Comparison of ENCODE assay signal across 9 mouse cellular contexts in the genomic region with DNA sequence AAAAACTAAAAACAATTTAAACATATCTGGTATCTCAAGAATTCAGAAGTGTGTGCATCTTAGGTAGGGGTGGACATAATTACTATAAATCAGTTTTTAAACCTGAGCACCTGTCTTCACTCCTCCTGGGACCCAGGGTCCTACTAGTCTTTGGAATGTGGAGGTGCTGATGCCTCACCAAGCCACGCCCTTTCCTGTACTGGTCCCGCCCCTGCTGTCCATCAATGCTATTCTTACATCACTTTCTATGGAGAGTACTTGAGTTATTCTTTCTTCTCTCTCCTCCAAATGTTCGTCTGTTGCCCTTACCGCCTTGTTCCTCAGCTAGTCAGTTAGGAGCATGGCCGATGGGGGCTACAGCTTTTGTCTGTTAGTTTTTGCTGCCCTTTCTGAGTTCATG. TPM values are rescaled to one million over a fixed set of nuclear protein-coding genes. Genes with fewer than 3 reads are reported as not detected.
DNase-seq lines count a peak whose midpoint lies in the region; ATAC-seq lines count a peak whose summit lies in the region.
"Had no signal": no experiment of that assay in that cellular context is flagged by ENCODE, and none has a peak within 500 bp of the region (broad histone marks: within the 10 kb centered on the region; RNA-seq: fewer than 3 reads in every experiment).

No protein-coding gene starts in this region.

- ATAC-seq in granulocyte monocyte progenitor cell, adult 5-6 weeks (replicated peaks; ENCODE audit: poor library complexity, severe bottlenecking), result peak; percentile 58
- peak; percentile 66 for ATAC-seq in megakaryocyte progenitor cell, adult 5-6 weeks (replicated peaks; ENCODE audit: poor library complexity)

- peak; percentile 18 for DNase-seq in adrenal gland, postnatal 25 days
- DNase-seq in adrenal gland, adult 2 months, result no peak
- DNase-seq in left cerebral cortex, adult 18-20 months (ENCODE audit: low spot score in 2 of 2), result peak; percentile 28 to 44
- no peak for DNase-seq in left cerebral cortex, postnatal 4 days
- peak; percentile 28 for DNase-seq in T-cell, adult 2 months (ENCODE audit: low spot score)
- DNase-seq in gastrocnemius, adult 8-10 months (ENCODE audit: low spot score in 2 of 2), result no peak

- intact Hi-C loops in left cerebral cortex, postnatal 4 days (cut with DNase I), result loop anchor here (5.0 kb wide), 1 partner anchor 91 kb away; no protein-coding TSS in a partner anchor

RNA-seq across cellular contexts. Expression of gene Mucl3, which starts 7.1 kb away (rescaled TPM):
- total RNA-seq in adrenal gland, postnatal 25 days (2021), result not detected in 2 replicates
- not detected for total RNA-seq in adrenal gland, adult 2 months (2021)
- 0.18 TPM in 1 of 2 replicates, not detected in the other for polyA plus RNA-seq in adrenal gland, adult 2 months (2012; rRNA removed)
- total RNA-seq in left cerebral cortex, adult 18-20 months (2021), result not detected
- not detected for total RNA-seq in left cerebral cortex, postnatal 4 days (2021)
- total RNA-seq in granulocyte monocyte progenitor cell, adult 5-6 weeks (2014; fragmentation: Nextera tagmentation), result not detected in 2 replicates
- not detected in 2 replicates for total RNA-seq in granulocyte monocyte progenitor cell, adult 5-6 weeks (2017)
- not detected in 2 replicates for total RNA-seq in megakaryocyte progenitor cell, adult 5-6 weeks (2015)
- total RNA-seq in megakaryocyte progenitor cell, adult 5-6 weeks (2017), result not detected in 2 replicates
- not detected for total RNA-seq in gastrocnemius, adult 8-10 months (2022)
- polyA plus RNA-seq: neural tube, embryonic 12.5 days had no signal

RNA-seq across cellular contexts. Expression of gene Gm9573, which starts 9.9 kb away (rescaled TPM):
- total RNA-seq in adrenal gland, postnatal 25 days (2021), result not detected in 2 replicates
- total RNA-seq in adrenal gland, adult 2 months (2021), result not detected
- not detected in 2 replicates for polyA plus RNA-seq in adrenal gland, adult 2 months (2012; rRNA removed)
- total RNA-seq in left cerebral cortex, adult 18-20 months (2021), result not detected
- not detected for total RNA-seq in left cerebral cortex, postnatal 4 days (2021)
- total RNA-seq in granulocyte monocyte progenitor cell, adult 5-6 weeks (2014; fragmentation: Nextera tagmentation), result not detected in 2 replicates
- not detected in 2 replicates for total RNA-seq in granulocyte monocyte progenitor cell, adult 5-6 weeks (2017)
- not detected in 2 replicates for total RNA-seq in megakaryocyte progenitor cell, adult 5-6 weeks (2015)
- not detected in 2 replicates for total RNA-seq in megakaryocyte progenitor cell, adult 5-6 weeks (2017)
- not detected for total RNA-seq in gastrocnemius, adult 8-10 months (2022)
- polyA plus RNA-seq: neural tube, embryonic 12.5 days had no signal

RNA-seq across cellular contexts. Expression of gene Vars2, which starts 31.0 kb away (rescaled TPM):
- total RNA-seq in adrenal gland, postnatal 25 days (2021), result 41.5 and 65.4 TPM in 2 replicates
- 10 to 100 TPM; 36.4 to 38.6 TPM for total RNA-seq in adrenal gland, adult 2 months (2021)
- polyA plus RNA-seq in adrenal gland, adult 2 months (2012; rRNA removed), result 75.5 and 77.3 TPM in 2 replicates
- 10 to 100 TPM; 34.3 to 35.1 TPM for total RNA-seq in left cerebral cortex, adult 18-20 months (2021)
- 10 to 100 TPM; 51.5 to 53.3 TPM for total RNA-seq in left cerebral cortex, postnatal 4 days (2021)
- 7.3 and 30.1 TPM in 2 replicates for total RNA-seq in granulocyte monocyte progenitor cell, adult 5-6 weeks (2014; fragmentation: Nextera tagmentation)
- 7.8 and 16.2 TPM in 2 replicates for total RNA-seq in granulocyte monocyte progenitor cell, adult 5-6 weeks (2017)
- total RNA-seq in megakaryocyte progenitor cell, adult 5-6 weeks (2015), result 5.7 and 11.4 TPM in 2 replicates
- total RNA-seq in megakaryocyte progenitor cell, adult 5-6 weeks (2017), result 12.7 and 14.9 TPM in 2 replicates
- total RNA-seq in gastrocnemius, adult 8-10 months (2022), result 10 to 100 TPM in 2 of 4 experiments, 1 to 10 TPM in 2; 9.0 to 15.4 (median 10.3) TPM

RNA-seq across cellular contexts. Expression of gene Sfta2, which starts 35.0 kb away (rescaled TPM):
- total RNA-seq in adrenal gland, postnatal 25 days (2021), result not detected in 2 replicates
- not detected for total RNA-seq in adrenal gland, adult 2 months (2021)
- not detected in 2 replicates for polyA plus RNA-seq in adrenal gland, adult 2 months (2012; rRNA removed)
- total RNA-seq in left cerebral cortex, adult 18-20 months (2021), result not detected
- total RNA-seq in left cerebral cortex, postnatal 4 days (2021), result not detected
- not detected in 2 replicates for total RNA-seq in granulocyte monocyte progenitor cell, adult 5-6 weeks (2014; fragmentation: Nextera tagmentation)
- total RNA-seq in granulocyte monocyte progenitor cell, adult 5-6 weeks (2017), result not detected in 2 replicates
- total RNA-seq in megakaryocyte progenitor cell, adult 5-6 weeks (2015), result not detected in 2 replicates
- not detected in 2 replicates for total RNA-seq in megakaryocyte progenitor cell, adult 5-6 weeks (2017)
- not detected for total RNA-seq in gastrocnemius, adult 8-10 months (2022)
- polyA plus RNA-seq: neural tube, embryonic 12.5 days had no signal

RNA-seq across cellular contexts. Expression of gene Gtf2h4, which starts 37.2 kb away (rescaled TPM):
- 22.4 and 26.9 TPM in 2 replicates for total RNA-seq in adrenal gland, postnatal 25 days (2021)
- 10 to 100 TPM; 18.6 to 25.3 TPM for total RNA-seq in adrenal gland, adult 2 months (2021)
- polyA plus RNA-seq in adrenal gland, adult 2 months (2012; rRNA removed), result 22.5 and 23.4 TPM in 2 replicates
- total RNA-seq in left cerebral cortex, adult 18-20 months (2021), result 10 to 100 TPM; 26.7 to 37.5 TPM
- total RNA-seq in left cerebral cortex, postnatal 4 days (2021), result 10 to 100 TPM; 29.1 to 31.8 TPM
- total RNA-seq in granulocyte monocyte progenitor cell, adult 5-6 weeks (2014; fragmentation: Nextera tagmentation), result 20.3 and 41.9 TPM in 2 replicates
- 32.6 and 40.4 TPM in 2 replicates for total RNA-seq in granulocyte monocyte progenitor cell, adult 5-6 weeks (2017)
- total RNA-seq in megakaryocyte progenitor cell, adult 5-6 weeks (2015), result 26.2 and 31.8 TPM in 2 replicates
- total RNA-seq in megakaryocyte progenitor cell, adult 5-6 weeks (2017), result 24.8 and 29.5 TPM in 2 replicates
- total RNA-seq in gastrocnemius, adult 8-10 months (2022), result 10 to 100 TPM; 16.0 to 21.6 (median 17.9) TPM

Comparison
In these comparisons a context has a peak if more than half of its experiments do, and no peak if none do; other contexts are left out.
1. DNase-seq: peak in adrenal gland, postnatal 25 days (single experiment), left cerebral cortex, adult 18-20 months (2 of 2) and T-cell, adult 2 months (single experiment); none in adrenal gland, adult 2 months (single experiment), left cerebral cortex, postnatal 4 days (single experiment) and gastrocnemius, adult 8-10 months (0 of 2).